Mouse (Mus musculus): ENCODE results near the gene Pex26. TPM values are rescaled to one million over a fixed set of nuclear protein-coding genes. Genes with fewer than 3 reads are reported as not detected.

Gene Pex26
- polyA plus RNA-seq, 1 experiment from 2014 or later: 11.3 TPM

Other genes with a start within 250 kb of the Pex26 start
- 9.6 and 9.7 TPM in 2 replicates for gene Mical3, start 52.7 kb upstream of the Pex26 start, polyA plus RNA-seq (2015; fragmentation: Nextera tagmentation; extraction: Ambion mirVana)
- gene Tuba8, start 27.0 kb downstream of the Pex26 start, polyA plus RNA-seq (2015; fragmentation: Nextera tagmentation; extraction: Ambion mirVana): 16.3 and 18.0 TPM in 2 replicates
- gene Usp18, start 62.2 kb downstream of the Pex26 start, polyA plus RNA-seq (2015; fragmentation: Nextera tagmentation; extraction: Ambion mirVana): 1.7 and 2.0 TPM in 2 replicates
- 2.3 and 4.6 TPM in 2 replicates for gene Slc6a13, start 116.6 kb downstream of the Pex26 start, polyA plus RNA-seq (2015; fragmentation: Nextera tagmentation; extraction: Ambion mirVana)
- 0.28 TPM in 1 of 2 replicates, not detected in the other for gene Slc6a12, start 159.4 kb downstream of the Pex26 start, polyA plus RNA-seq (2015; fragmentation: Nextera tagmentation; extraction: Ambion mirVana)

Measured in limb, embryonic 15.5 days (tissue).